Mouse (Mus musculus) myocyte (in vitro differentiated cells): ENCODE results near the gene Rcan2. TPM values are rescaled to one million over a fixed set of nuclear protein-coding genes. Genes with fewer than 3 reads are reported as not detected.

Source experiments
- H3K27me3 ChIP-seq: one replicate; pipeline ENCODE4 v1.6.1; 2011; ENCODE audit not compliant: control insufficient read depth, insufficient read depth, insufficient read length
- H3K36me3 ChIP-seq: one replicate; pipeline ENCODE4 v1.6.1; 2011; ENCODE audit not compliant: control insufficient read depth, insufficient read depth
- H3K4me2 ChIP-seq: one replicate; pipeline ENCODE4 v1.6.1; 2011; ENCODE audit warnings: low read depth, control low read depth
- H3K4me3 ChIP-seq: one replicate; pipeline ENCODE4 v1.5.1; 2011; ENCODE audit warnings: mild to moderate bottlenecking, control low read depth, moderate library complexity
- H3K79me2 ChIP-seq: one replicate; pipeline ENCODE4 v1.6.1; 2011; ENCODE audit not compliant: control insufficient read depth, insufficient read depth
- H3ac ChIP-seq: one replicate; pipeline ENCODE4 v1.6.1; 2011; ENCODE audit not compliant: control insufficient read depth, insufficient read length
- CEBPB ChIP-seq: IDR thresholded peaks from 2 replicates; pipeline ENCODE4 v1.6.1; 2011; ENCODE audit warnings: mild to moderate bottlenecking, moderate library complexity; ENCODE audit not compliant: poor library complexity, insufficient read depth, severe bottlenecking
- E2F4 ChIP-seq: IDR thresholded peaks from one replicate; pipeline ENCODE4 v1.6.1; 2011; ENCODE audit warnings: mild to moderate bottlenecking, control low read depth, moderate library complexity; ENCODE audit not compliant: insufficient read depth
- MAX ChIP-seq: IDR thresholded peaks from one replicate; pipeline ENCODE4 v1.6.1; 2011; ENCODE audit warnings: low read depth, mild to moderate bottlenecking, control low read depth
- MYOD1 ChIP-seq, 3 experiments: IDR thresholded peaks; one replicate each; pipeline ENCODE4 v1.6.1; 2011; ENCODE audit warnings: control low read depth in 2 of 3, low read depth in 2 of 3, mild to moderate bottlenecking in 2 of 3, moderate library complexity in 1 of 3; ENCODE audit not compliant: insufficient read length in 2 of 3, control insufficient read depth in 1 of 3
- MYOG ChIP-seq, 3 experiments: IDR thresholded peaks; one replicate each; pipeline ENCODE4 v1.6.1; 2011; ENCODE audit warnings: control low read depth in 2 of 3, low read depth in 2 of 3, mild to moderate bottlenecking in 2 of 3; ENCODE audit not compliant: insufficient read length in 2 of 3, control insufficient read depth in 1 of 3, insufficient read depth in 1 of 3
- POLR2A ChIP-seq: IDR thresholded peaks from one replicate; pipeline ENCODE4 v1.6.1; 2011; ENCODE audit warnings: low read depth, mild to moderate bottlenecking, control low read depth, moderate library complexity; ENCODE audit not compliant: insufficient read length
- POLR2AphosphoS2 ChIP-seq: IDR thresholded peaks from one replicate; pipeline ENCODE4 v1.6.1; 2011; ENCODE audit warnings: low read depth, control low read depth; ENCODE audit not compliant: insufficient read length
- REST ChIP-seq: IDR thresholded peaks from one replicate; pipeline ENCODE4 v1.6.1; 2011; ENCODE audit warnings: mild to moderate bottlenecking, control low read depth, moderate library complexity; ENCODE audit not compliant: insufficient read depth, insufficient read length
- SRF ChIP-seq: IDR thresholded peaks from one replicate; pipeline ENCODE4 v1.6.1; 2011; ENCODE audit warnings: low read depth; ENCODE audit not compliant: control insufficient read depth, insufficient read length
- TCF12 ChIP-seq: IDR thresholded peaks from one replicate; pipeline ENCODE4 v1.6.1; 2011; ENCODE audit warnings: mild to moderate bottlenecking, control low read depth; ENCODE audit not compliant: poor library complexity, insufficient read depth, severe bottlenecking
- TCF3 ChIP-seq: IDR thresholded peaks from one replicate; pipeline ENCODE4 v1.6.1; 2011; ENCODE audit warnings: low read depth, control low read depth; ENCODE audit not compliant: insufficient read length
- USF1 ChIP-seq: IDR thresholded peaks from one replicate; pipeline ENCODE4 v1.6.1; 2011; ENCODE audit warnings: low read depth, mild to moderate bottlenecking, control low read depth, moderate library complexity
- polyA plus RNA-seq: library from polyadenylated mRNA; unstranded; fragments of >200 nt; fragmentation: generic; extraction: Trizol; gene quantifications from one replicate; pipeline ENCODE4 v1.2.1, GENCODE M21; 2012; ENCODE audit warnings: missing spikeins

Gene Rcan2
- polyA plus RNA-seq, 1 experiment, result 2.0 TPM

DNA sequence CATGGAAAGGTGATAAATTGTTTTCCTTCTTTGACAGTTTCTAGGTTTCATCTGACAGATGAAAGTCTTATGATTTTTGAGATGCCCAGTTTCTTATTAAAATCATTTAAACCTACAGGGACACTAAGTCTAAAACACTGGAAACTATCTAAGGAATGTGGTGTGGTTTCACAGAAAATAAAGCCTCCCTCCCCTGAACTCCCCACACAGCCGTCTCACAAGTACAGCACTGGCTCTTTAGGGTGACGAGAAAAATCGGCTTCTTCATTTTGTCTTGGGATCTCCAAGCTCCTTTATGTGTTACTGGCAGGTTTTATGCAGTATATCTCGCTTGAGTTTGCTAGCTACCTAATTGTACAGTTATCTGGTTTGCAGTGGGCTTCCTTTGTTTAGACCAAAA is 210.8 kb downstream of the Rcan2 start:
- Histone ChIP-seq H3ac (no peak overlapping the region), H3K79me2 (no peaks in the 10 kb centered on the region), H3K36me3 (no peaks in the 10 kb centered on the region), H3K4me2 (no peak overlapping the region), H3K4me3 (no peak overlapping the region), H3K27me3 (no peaks in the 10 kb centered on the region)
- TF ChIP-seq MYOG (IDR thresholded peaks at IDR 0.05; ENCODE audit: control insufficient read depth in 1 of 3, insufficient read depth in 1 of 3, insufficient read length in 2 of 3, low read depth in 2 of 3) (no peak), USF1 (no peak), SRF (no peak), MAX (no peak)

DNA sequence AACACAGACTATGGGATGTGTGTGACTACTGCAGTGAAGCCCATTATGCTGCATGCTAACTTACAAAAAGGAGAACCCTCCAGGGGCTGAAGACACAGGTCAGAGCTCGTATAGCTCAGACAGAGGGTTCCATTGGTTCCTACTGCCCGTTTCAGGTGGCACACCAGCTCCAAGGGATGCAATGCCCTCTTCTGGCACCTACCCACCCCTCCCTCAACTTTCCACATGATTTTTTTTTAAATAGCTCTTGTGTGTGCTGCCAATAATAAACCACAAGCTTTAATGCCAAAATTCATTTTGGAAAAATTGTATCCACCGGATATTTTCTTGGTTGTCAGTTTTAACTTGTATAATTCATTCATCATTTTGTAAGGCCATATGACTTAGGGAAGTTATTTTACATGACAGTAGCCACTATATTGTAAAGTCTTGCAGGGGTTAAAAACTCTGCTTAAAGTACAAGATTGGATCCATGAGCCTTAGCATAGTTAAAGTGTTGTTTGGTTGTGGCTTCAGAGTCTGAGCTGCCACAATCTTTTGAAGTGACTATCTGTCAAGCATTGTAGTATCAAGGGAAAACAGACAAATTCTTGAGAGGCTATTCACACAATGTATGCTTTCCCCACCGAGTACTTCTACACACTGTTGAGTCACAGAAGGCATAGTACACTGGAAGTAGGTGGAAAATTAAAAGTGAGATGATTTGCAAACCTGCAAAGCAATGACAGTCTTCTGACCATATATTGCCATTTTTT is 212.8 kb downstream of the Rcan2 start:
- H3K27me3 ChIP-seq, result no peaks in the 10 kb centered on the region
- H3ac ChIP-seq, result no peak overlapping the region
- no peak overlapping the region for H3K4me2 ChIP-seq
- H3K79me2 ChIP-seq, result no peaks in the 10 kb centered on the region
- H3K36me3 ChIP-seq, result no peaks in the 10 kb centered on the region
- H3K4me3 ChIP-seq, result no peak overlapping the region
- TF ChIP-seq TCF3, result no peak
- TF ChIP-seq CEBPB, result no peak
- TF ChIP-seq MAX, result no peak
- TF ChIP-seq MYOD1 (IDR thresholded peaks at IDR 0.05; ENCODE audit: control insufficient read depth in 1 of 3, insufficient read length in 2 of 3, low read depth in 2 of 3), result no peak
- no peak for TF ChIP-seq USF1
- TF ChIP-seq MYOG (IDR thresholded peaks at IDR 0.05; ENCODE audit: control insufficient read depth in 1 of 3, insufficient read depth in 1 of 3, insufficient read length in 2 of 3, low read depth in 2 of 3), result no peak
- no peak for TF ChIP-seq POLR2AphosphoS2
- no peak for TF ChIP-seq E2F4
- no peak for TF ChIP-seq POLR2A
- no peak for TF ChIP-seq TCF12
- no peak for TF ChIP-seq REST
- TF ChIP-seq SRF, result no peak

DNA sequence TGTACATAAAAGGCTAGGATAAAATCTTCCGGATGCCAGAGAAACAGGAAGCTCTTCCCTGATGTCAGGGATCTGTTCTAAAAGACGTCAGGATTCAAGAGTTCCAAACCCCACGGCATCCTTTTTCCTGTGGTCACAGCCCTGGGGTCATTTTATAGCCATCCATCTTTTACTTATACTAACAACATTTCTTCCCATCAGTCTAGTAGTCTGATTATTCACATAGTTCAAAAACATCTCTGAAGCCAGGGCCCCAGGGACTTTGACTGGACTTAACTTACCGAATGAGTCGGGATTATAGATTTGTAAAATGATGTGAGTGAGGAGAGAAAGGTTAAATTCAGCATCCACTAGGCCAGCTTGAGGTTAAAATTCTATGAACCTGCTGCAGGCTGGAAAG is 215.2 kb downstream of the Rcan2 start:
- H3K27me3 ChIP-seq, result no peaks in the 10 kb centered on the region
- TF ChIP-seq POLR2AphosphoS2 (no peak), MYOD1 (IDR thresholded peaks at IDR 0.05; ENCODE audit: control insufficient read depth in 1 of 3, insufficient read length in 2 of 3, low read depth in 2 of 3) (no peak), REST (no peak)
- no peaks in the 10 kb centered on the region for H3K36me3 ChIP-seq
- no peaks in the 10 kb centered on the region for H3K79me2 ChIP-seq
- H3K4me3 ChIP-seq, result no peak overlapping the region
- no peak overlapping the region for H3ac ChIP-seq
- H3K4me2 ChIP-seq, result no peak overlapping the region

DNA sequence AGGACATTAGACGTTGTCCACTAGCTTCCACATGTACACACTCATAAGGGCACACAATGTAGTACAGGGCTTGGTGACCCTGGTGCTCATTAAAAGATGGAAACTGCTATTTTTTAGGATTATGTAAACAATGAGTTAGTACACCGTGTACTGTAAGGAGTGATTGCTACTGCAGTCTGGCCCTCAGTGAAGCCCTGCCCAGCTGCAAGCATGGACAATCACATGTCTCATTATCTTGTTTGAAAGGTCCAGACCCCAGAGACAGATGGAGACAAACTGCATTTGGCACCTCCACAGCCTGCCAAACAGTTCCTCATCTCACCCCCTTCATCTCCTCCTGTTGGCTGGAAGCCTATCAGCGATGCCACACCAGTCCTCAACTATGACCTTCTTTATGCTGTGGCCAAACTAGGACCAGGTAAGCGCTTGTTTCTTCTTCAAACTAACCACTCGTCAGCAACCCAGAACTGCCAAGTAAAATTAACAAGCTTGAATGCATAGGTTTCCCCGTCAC is 219.6 kb downstream of the Rcan2 start:
- Histone ChIP-seq H3K4me2 (no peak overlapping the region), H3K36me3 (no peaks in the 10 kb centered on the region), H3K4me3 (no peak overlapping the region), H3K27me3 (no peaks in the 10 kb centered on the region), H3ac (no peak overlapping the region), H3K79me2 (no peaks in the 10 kb centered on the region)
- TF ChIP-seq SRF (no peak), REST (no peak), TCF3 (no peak), TCF12 (no peak), USF1 (no peak), MYOD1 (IDR thresholded peaks at IDR 0.05; ENCODE audit: control insufficient read depth in 1 of 3, insufficient read length in 2 of 3, low read depth in 2 of 3) (no peak), MYOG (IDR thresholded peaks at IDR 0.05; ENCODE audit: control insufficient read depth in 1 of 3, insufficient read depth in 1 of 3, insufficient read length in 2 of 3, low read depth in 2 of 3) (no peak), POLR2A (no peak)

DNA sequence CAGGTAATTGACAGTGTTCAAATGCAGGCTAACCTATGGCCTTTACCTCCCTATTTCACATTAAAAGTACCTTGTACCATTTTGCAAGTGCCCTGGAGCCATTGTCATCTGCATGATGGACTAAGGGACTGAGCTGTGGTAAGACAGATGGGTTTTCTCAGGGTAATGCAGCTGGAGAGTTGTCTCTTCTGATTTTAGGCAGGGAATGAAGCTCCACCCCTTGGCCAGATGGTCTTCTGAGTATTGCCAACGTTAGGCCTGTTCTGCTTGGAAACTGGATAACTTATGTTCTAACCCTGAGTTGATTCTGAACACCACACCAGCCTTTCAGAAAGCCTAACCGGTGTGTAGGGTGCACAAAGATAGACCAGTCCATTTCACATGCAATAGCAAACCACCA is 222.7 kb downstream of the Rcan2 start:
- Histone ChIP-seq H3K79me2 (no peaks in the 10 kb centered on the region), H3K4me3 (no peak overlapping the region), H3ac (no peak overlapping the region), H3K4me2 (no peak overlapping the region), H3K27me3 (no peaks in the 10 kb centered on the region), H3K36me3 (no peaks in the 10 kb centered on the region)
- TF ChIP-seq TCF3, result no peak
- TF ChIP-seq CEBPB, result no peak
- TF ChIP-seq TCF12, result no peak
- TF ChIP-seq SRF, result no peak
- no peak for TF ChIP-seq POLR2A
- no peak for TF ChIP-seq MYOG (IDR thresholded peaks at IDR 0.05; ENCODE audit: control insufficient read depth in 1 of 3, insufficient read depth in 1 of 3, insufficient read length in 2 of 3, low read depth in 2 of 3)
- TF ChIP-seq E2F4, result no peak
- no peak for TF ChIP-seq MAX
- TF ChIP-seq REST, result no peak
- TF ChIP-seq MYOD1 (IDR thresholded peaks at IDR 0.05; ENCODE audit: control insufficient read depth in 1 of 3, insufficient read length in 2 of 3, low read depth in 2 of 3), result no peak
- no peak for TF ChIP-seq POLR2AphosphoS2
- TF ChIP-seq USF1, result no peak
